Mouse (Mus musculus): ENCODE measurements around the gene Flcn.

DNA sequence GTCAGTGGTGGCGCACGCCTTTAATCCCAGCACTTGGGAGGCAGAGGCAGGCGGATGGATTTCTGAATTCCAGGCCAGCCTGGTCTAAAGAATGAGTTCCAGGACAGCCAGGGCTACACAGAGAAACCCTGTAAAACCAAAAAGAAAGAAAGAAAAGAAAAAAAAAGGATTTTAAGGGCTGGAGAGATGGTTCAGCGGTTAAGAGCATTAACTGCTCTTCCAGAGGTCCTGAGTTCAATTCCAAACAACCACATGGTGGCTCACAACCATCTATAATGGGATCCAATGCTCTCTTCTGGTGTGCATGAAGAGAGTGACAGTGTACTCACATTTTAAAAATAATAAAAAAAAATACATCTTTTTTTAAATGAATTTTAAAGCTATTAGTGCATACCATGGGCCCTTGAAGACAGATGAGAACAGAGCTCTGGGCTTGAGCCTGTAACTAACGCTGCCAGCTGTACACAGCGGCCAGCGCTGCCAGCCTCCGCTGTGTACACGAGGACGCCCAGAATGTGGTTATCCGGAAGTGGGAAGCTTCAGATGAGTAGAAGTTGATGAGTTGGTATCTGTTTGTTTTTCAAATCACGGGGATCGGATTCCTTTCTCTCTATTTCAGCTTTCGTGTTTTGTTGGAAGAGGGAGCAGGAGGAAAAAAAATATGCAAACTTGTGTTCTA is 803 bp upstream of the Flcn start:
- TF ChIP-seq CTCF (IDR thresholded peaks at IDR 0.05; ENCODE audit: borderline replicate concordance, insufficient read depth, low read depth, low read length) (no peak), POLR2A (IDR thresholded peaks at IDR 0.05; ENCODE audit: borderline replicate concordance, insufficient read depth, low read length) (no peak)
